Mouse (Mus musculus) midbrain, embryonic 11.5 days (tissue): ENCODE data around the gene Ropn1l. TPM values are rescaled to one million over a fixed set of nuclear protein-coding genes. Genes with fewer than 3 reads are reported as not detected.

Experiments used
- ATAC-seq: fragments of 200-750 bp; cut with Nextera tagmentation; 2 replicates; pipeline ENCODE4 v1.8.0; 2017; ENCODE audit warnings: moderate TSS enrichment, moderate library complexity; ENCODE audit not compliant: low FRiP score
- DNase-seq: peaks from one replicate; pipeline ENCODE4 v3.0.0; 2015; ENCODE audit warnings: low spot score; ENCODE audit errors: missing footprints
- H3K27ac ChIP-seq: fragments of 300-500 bp; sonication (generic); 2 replicates; pipeline ENCODE4 v1.5.1; 2014; ENCODE audit warnings: low read depth, low read length
- H3K27me3 ChIP-seq: fragments of 300-500 bp; sonication (generic); 2 replicates; pipeline ENCODE4 v1.6.1; 2014; ENCODE audit warnings: mild to moderate bottlenecking, low read length, moderate library complexity, mixed read lengths; ENCODE audit not compliant: control insufficient read depth, insufficient read depth
- H3K36me3 ChIP-seq: fragments of 300-500 bp; sonication (generic); 2 replicates; pipeline ENCODE4 v1.6.1; 2014; ENCODE audit warnings: mild to moderate bottlenecking, low read length, moderate library complexity, mixed read lengths; ENCODE audit not compliant: control insufficient read depth, insufficient read depth
- H3K4me1 ChIP-seq: fragments of 300-500 bp; sonication (generic); 2 replicates; pipeline ENCODE4 v1.6.1; 2014; ENCODE audit warnings: low read length; ENCODE audit not compliant: control insufficient read depth, insufficient read depth
- H3K4me2 ChIP-seq: fragments of 300-500 bp; sonication (generic); 2 replicates; pipeline ENCODE4 v1.6.1; 2014; ENCODE audit warnings: mild to moderate bottlenecking, moderate library complexity
- H3K4me3 ChIP-seq: fragments of 300-500 bp; sonication (generic); 2 replicates; pipeline ENCODE4 v1.5.1; 2014; ENCODE audit warnings: low read depth, low read length
- H3K9ac ChIP-seq: fragments of 300-500 bp; sonication (generic); 2 replicates; pipeline ENCODE4 v1.6.1; 2014; ENCODE audit warnings: low read length
- H3K9me3 ChIP-seq: fragments of 300-500 bp; sonication (generic); 2 replicates; pipeline ENCODE4 v1.6.1; 2016; ENCODE audit warnings: low read length; ENCODE audit not compliant: control insufficient read depth
- WGBS: fragments of 180-500 bp; shearing (Covaris S2); extraction: QIAGEN DNeasy Blood & Tissue Kit; methylation state at CpG from one replicate; pipeline ENCODE4 v1.1.7; 2014; 5-methylcytosine and 5-hydroxymethylcytosine counted together
- polyA plus RNA-seq: library from polyadenylated mRNA; unstranded; fragments of >200 nt; fragmentation: Nextera tagmentation; extraction: Ambion mirVana; gene quantifications from 2 replicates; pipeline ENCODE4 v1.2.1, GENCODE M21; 2014

The Ropn1l gene
- 3.2 and 4.0 TPM in 2 replicates for polyA plus RNA-seq

DNA sequence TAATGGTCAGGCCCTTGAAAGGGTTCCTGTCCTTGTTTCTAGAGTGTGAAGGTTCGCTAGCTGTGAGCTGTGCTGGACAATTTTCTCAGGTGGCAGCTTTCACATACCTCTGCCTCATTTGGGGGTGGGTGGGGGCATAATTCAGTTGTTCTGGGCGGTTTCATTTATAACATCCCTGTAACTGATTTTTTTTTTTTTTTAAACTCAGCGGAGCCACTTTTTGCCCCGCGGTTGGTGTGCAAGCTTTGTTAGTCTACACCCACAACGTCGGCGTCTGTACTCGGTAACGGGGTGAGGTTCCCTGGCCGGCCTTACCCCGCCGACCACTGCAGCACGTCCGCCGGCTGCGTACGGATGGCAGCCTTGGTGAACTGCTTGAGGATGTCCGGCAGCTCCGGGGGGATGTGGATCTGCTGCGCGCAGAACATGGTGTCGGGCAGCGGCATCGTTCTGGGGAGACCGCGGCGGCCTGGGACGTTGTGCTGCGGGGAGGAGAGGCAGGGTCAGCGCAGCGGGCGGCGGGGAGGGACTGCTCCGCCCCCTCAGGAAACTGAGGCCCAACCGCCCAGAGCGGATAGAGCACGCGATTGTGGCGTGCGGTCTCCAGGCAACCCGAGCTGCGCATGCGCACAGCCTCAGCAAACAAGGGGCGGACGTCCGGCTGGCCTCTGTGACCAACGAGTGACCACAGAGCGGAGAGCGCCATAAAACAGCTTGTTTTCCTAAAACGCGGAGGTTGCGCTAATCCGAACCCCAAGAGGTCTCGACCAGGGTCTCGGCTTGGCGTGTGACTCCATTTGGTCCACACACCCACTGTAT is at the start of gene Ropn1l:
Gene Ropn1l, minus strand, starts transcription at position 640 of the 819 bp plus-strand sequence.
- Histone ChIP-seq H3K27me3 (no peaks in the 10 kb centered on the region), H3K9me3 (no peaks in the 10 kb centered on the region), H3K4me1 (peaks cover 3% of the 10 kb centered on the region; the same call in 1 of the 2 replicates), H3K36me3 (no peaks in the 10 kb centered on the region; the same call in 1 of the 2 replicates), H3K9ac (peak within 1 kb of the TSS; percentile 70), H3K4me2 (peak within 1 kb of the TSS; percentile 69), H3K27ac (peak within 1 kb of the TSS; percentile 44; the same call in 1 of the 2 replicates), H3K4me3 (peak within 1 kb of the TSS; percentile 59)
- under 1% methylated on average over 57 of the region's 57 CpGs for WGBS
- ATAC-seq, result peak; percentile 97
- peak; percentile 99 for DNase-seq

GRCm38 (mm10) chr15:31502996-31503395 is 49.5 kb upstream of the Ropn1l start:
- Histone ChIP-seq H3K27me3 (no peaks in the 10 kb centered on the region), H3K36me3 (peaks cover 11% of the 10 kb centered on the region; the same call in 1 of the 2 replicates), H3K4me1 (no peaks in the 10 kb centered on the region), H3K9me3 (no peaks in the 10 kb centered on the region), H3K9ac (no peak overlapping the region), H3K27ac (no peak overlapping the region), H3K4me2 (no peak overlapping the region), H3K4me3 (no peak overlapping the region)
- no peak for DNase-seq
- no peak for ATAC-seq
- 89% methylated on average over 4 of the region's 4 CpGs for WGBS

- H3K4me3 ChIP-seq, result no peak overlapping the region
- H3K36me3 ChIP-seq, result peaks cover 13% of the 10 kb centered on the region; the same call in 1 of the 2 replicates
- no peaks in the 10 kb centered on the region for H3K9me3 ChIP-seq
- ATAC-seq (no peak), DNase-seq (no peak)
- no peak overlapping the region for H3K9ac ChIP-seq
- H3K27me3 ChIP-seq, result no peaks in the 10 kb centered on the region
- H3K4me2 ChIP-seq, result no peak overlapping the region
- H3K4me1 ChIP-seq, result no peaks in the 10 kb centered on the region
- WGBS, result 91% methylated on average over 1 of the region's 1 CpGs
- H3K27ac ChIP-seq, result no peak overlapping the region
Measured at GRCm38 (mm10) chr15:31502313-31502712, 48.8 kb upstream of the Ropn1l start.

DNA sequence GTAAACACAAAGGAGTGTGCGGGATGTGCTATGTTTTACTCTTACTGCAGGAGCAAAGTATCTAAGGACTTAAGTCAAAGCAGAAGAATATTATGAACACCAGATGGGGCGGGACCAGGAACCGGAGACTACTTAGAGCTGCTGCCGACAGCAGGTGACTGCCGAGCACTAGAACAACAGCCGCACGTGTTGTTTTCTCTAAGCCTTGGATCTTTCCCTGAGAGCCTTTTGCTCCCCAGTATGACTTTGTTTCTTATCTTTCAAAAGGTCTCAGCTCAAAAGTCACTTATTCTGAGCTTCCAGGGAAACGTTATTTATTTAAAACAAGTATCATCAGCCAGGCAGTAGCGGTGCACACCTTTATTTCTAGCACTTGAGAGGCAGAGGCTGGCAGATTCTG is 41.3 kb upstream of the Ropn1l start:
- Histone ChIP-seq H3K9ac (no peak overlapping the region), H3K4me1 (no peaks in the 10 kb centered on the region), H3K4me2 (no peak overlapping the region), H3K36me3 (peaks cover 22% of the 10 kb centered on the region; the same call in 1 of the 2 replicates), H3K4me3 (no peak overlapping the region), H3K27ac (no peak overlapping the region), H3K9me3 (no peaks in the 10 kb centered on the region), H3K27me3 (no peaks in the 10 kb centered on the region)
- no peak for DNase-seq
- 89% methylated on average over 9 of the region's 9 CpGs for WGBS
- ATAC-seq, result no peak

- H3K36me3 ChIP-seq, result peaks cover 19% of the 10 kb centered on the region; the same call in 1 of the 2 replicates
- no peaks in the 10 kb centered on the region for H3K9me3 ChIP-seq
- ATAC-seq, result no peak
Measured at GRCm38 (mm10) chr15:31494310-31494709, 40.8 kb upstream of the Ropn1l start.

DNA sequence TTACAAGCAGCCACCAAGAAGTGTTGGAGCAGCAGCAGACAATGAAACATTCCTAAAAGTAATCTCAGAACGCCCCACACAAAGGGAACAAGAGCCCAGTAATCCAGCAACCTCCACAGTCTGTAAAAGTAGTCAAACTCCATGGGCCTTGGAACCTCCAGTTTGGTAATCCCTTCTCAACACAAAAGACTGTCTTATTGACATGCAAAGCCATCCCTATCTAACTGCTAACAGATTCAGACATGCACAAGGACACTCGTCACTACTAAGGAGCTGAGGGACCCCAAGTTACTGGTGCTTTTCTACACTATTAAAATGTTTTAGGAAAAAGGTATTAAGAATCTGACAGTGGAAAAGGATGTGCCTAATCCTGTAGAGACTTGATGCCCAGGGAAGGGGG is 33.9 kb upstream of the Ropn1l start:
- 15% methylated on average over 2 of the region's 2 CpGs for WGBS
- Histone ChIP-seq H3K27me3 (no peaks in the 10 kb centered on the region), H3K9me3 (no peaks in the 10 kb centered on the region), H3K4me2 (no peak overlapping the region), H3K27ac (peak overlapping the region; percentile 59), H3K36me3 (peaks cover 5% of the 10 kb centered on the region; the same call in 1 of the 2 replicates), H3K9ac (no peak overlapping the region), H3K4me1 (peaks cover 7% of the 10 kb centered on the region; the same call in 1 of the 2 replicates), H3K4me3 (no peak overlapping the region)
- peak; percentile 87 for DNase-seq
- ATAC-seq, result peak; percentile 93

More at GRCm38 (mm10) chr15:31494310-31494709, 40.8 kb upstream of the Ropn1l start:
- no peaks in the 10 kb centered on the region for H3K27me3 ChIP-seq
- H3K4me3 ChIP-seq, result no peak overlapping the region
- WGBS, result 71% methylated on average over 3 of the region's 3 CpGs
- no peaks in the 10 kb centered on the region for H3K4me1 ChIP-seq
- H3K9ac ChIP-seq, result no peak overlapping the region
- no peak for DNase-seq
- no peak overlapping the region for H3K4me2 ChIP-seq
- H3K27ac ChIP-seq, result no peak overlapping the region

GRCm38 (mm10) chr15:31476678-31477077 is 23.1 kb upstream of the Ropn1l start:
- DNase-seq (no peak), ATAC-seq (no peak)
- no peaks in the 10 kb centered on the region for H3K4me1 ChIP-seq
- WGBS, result 100% methylated on average over 1 of the region's 1 CpGs
- H3K9me3 ChIP-seq, result no peaks in the 10 kb centered on the region
- peaks cover 6% of the 10 kb centered on the region for H3K36me3 ChIP-seq
- no peak overlapping the region for H3K4me3 ChIP-seq
- no peak overlapping the region for H3K4me2 ChIP-seq
- no peaks in the 10 kb centered on the region for H3K27me3 ChIP-seq
- H3K9ac ChIP-seq, result no peak overlapping the region
- H3K27ac ChIP-seq, result no peak overlapping the region

DNA sequence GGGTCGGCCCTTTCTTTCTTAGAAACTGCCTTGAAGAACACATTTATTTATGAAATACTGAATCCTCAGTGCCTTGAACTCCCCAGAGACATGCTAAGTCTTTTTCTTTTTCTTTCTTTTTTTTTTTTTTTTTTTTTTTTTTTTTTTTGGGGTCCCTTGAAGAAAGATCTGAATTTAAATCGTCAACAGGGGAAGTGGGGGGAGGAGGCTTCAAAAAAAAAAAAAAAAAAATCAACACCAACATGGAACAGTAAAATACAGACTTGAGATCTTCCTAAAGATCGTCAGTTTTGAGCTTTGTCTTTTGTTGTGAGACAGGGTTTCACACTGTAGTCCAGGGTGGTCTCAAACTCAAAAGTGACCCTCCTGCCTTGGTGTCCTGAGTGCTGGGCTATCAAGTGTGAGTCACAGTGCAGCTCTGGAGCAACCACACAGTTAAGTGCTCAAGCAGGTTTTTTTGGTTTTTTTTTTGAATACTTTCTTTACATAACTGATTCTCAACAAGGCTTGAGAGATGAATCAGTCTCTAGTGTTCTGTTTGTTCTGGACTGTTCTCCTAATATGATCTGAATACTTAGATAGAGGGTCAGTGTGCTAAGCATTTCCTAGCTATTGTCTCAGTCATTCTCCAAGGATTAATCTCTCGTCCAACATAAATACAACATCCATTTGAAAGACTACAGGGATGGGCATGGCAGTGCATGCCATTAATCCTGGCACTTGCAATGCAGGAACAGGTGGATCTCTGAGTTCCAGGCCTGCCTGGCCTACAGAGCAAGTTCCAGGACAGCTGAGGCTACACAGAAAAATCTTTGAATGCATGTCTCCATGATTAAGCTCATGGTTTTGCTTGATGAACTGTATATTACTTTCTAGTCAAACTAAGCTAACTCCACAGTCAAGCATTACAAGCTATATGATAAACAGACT is 19.4 kb upstream of the Ropn1l start:
- Histone ChIP-seq H3K4me2 (no peak overlapping the region), H3K36me3 (peaks cover 4% of the 10 kb centered on the region; the same call in 1 of the 2 replicates), H3K9ac (no peak overlapping the region), H3K4me3 (no peak overlapping the region), H3K27me3 (no peaks in the 10 kb centered on the region), H3K9me3 (no peaks in the 10 kb centered on the region), H3K27ac (no peak overlapping the region), H3K4me1 (no peaks in the 10 kb centered on the region)
- no peak for ATAC-seq
- WGBS, result 76% methylated on average over 4 of the region's 4 CpGs
- DNase-seq, result no peak
